Mouse (Mus musculus) lung, postnatal 0 days (tissue): ENCODE measurements around the gene Abcc4.

ENCODE experiments used
- CTCF ChIP-seq: IDR thresholded peaks from 2 replicates; pipeline ENCODE4 v1.5.1; 2016; ENCODE audit warnings: antibody characterized with exemption, mild to moderate bottlenecking
- EP300 ChIP-seq: IDR thresholded peaks from 2 replicates; pipeline ENCODE4 v1.6.1; 2016; ENCODE audit warnings: antibody characterized with exemption, mild to moderate bottlenecking, control low read depth

GRCm38 (mm10) chr14:118475100-118475454 is 230.9 kb downstream of the Abcc4 start:
- no peak for TF ChIP-seq CTCF
- no peak for TF ChIP-seq EP300
